32 mouse cellular contexts compared by ENCODE assay signal in genomic region chr17:86539881-86540430, GRCm38 (mm10). TPM values are rescaled to one million over a fixed set of nuclear protein-coding genes. Genes with fewer than 3 reads are reported as not detected.
A peak's percentile ranks its signal among the peaks of the same experiment; 100 is the strongest.
DNase-seq lines count a peak whose midpoint lies in the region; ATAC-seq and TF ChIP-seq lines count a peak whose summit lies in the region.
"Had no signal": no experiment of that assay in that cellular context is flagged by ENCODE, and none has a peak within 500 bp of the region (broad histone marks: within the 10 kb centered on the region; RNA-seq: fewer than 3 reads in every experiment).

No protein-coding gene starts in this region.

- 0 out of 2 replicates have a peak overlapping the region, but pooled peaks have one; percentile 4 for H3K4me2 ChIP-seq in heart, embryonic 13.5 days
- H3K4me2 ChIP-seq in forebrain, postnatal 0 days (ENCODE audit: low read depth), result no peak overlapping the region
- H3K4me2 ChIP-seq: embryonic facial prominence, embryonic 13.5 days; forebrain, embryonic 15.5 days; hindbrain, embryonic 13.5 days; limb, embryonic 13.5 days; liver, embryonic 13.5 days; midbrain, embryonic 13.5 days; neural tube, embryonic 13.5 days had no signal

- intact Hi-C loops in heart, adult 2 months (cut with DNase I), result loop anchor here (5.0 kb wide), 3 partner anchors 47 to 167 kb away; no protein-coding TSS in a partner anchor
- intact Hi-C loops in heart, postnatal 25 days (cut with DNase I), result loop anchor here (5.0 kb wide), 1 partner anchor 47 kb away; no protein-coding TSS in a partner anchor

- H3K4me1 ChIP-seq in heart, adult 2 months (ENCODE audit: control insufficient read depth, insufficient read depth, low read length), result peaks cover 17% of the 10 kb centered on the region
- peaks cover 34% of the 10 kb centered on the region for H3K4me1 ChIP-seq in heart, embryonic 10.5 days
- peaks cover 31% of the 10 kb centered on the region for H3K4me1 ChIP-seq in heart, embryonic 13.5 days
- no peaks in the 10 kb centered on the region for H3K4me1 ChIP-seq in forebrain, postnatal 0 days (ENCODE audit: insufficient read depth)
- H3K4me1 ChIP-seq: forebrain, embryonic 15.5 days; midbrain, embryonic 13.5 days had no signal

- DNase-seq in heart, adult 2 months, result peak; percentile 32 to 37
- no peak for DNase-seq in heart, embryonic 10.5 days (ENCODE audit: low spot score)
- peak; percentile 55 for DNase-seq in kidney, postnatal 10 days
- DNase-seq in kidney, adult 18-20 months, result no peak
- DNase-seq in heart, postnatal 25 days (ENCODE audit: low spot score), result peak; percentile 23
- no peak for DNase-seq in forebrain, postnatal 0 days
- DNase-seq in spleen, adult 18-20 months, result no peak
- DNase-seq: adrenal gland, postnatal 14 days; cerebellum, adult 11-12 months; cerebellum, adult 9-11 months; gastrocnemius, postnatal 10 days; liver, embryonic 13.5 days; lung, adult 18-20 months; lung, postnatal 10 days; thymus, postnatal 4 days had no signal

- no peaks in the 10 kb centered on the region for H3K9me3 ChIP-seq in heart, embryonic 10.5 days
- no peaks in the 10 kb centered on the region for H3K9me3 ChIP-seq in heart, embryonic 13.5 days
- no peaks in the 10 kb centered on the region for H3K9me3 ChIP-seq in forebrain, postnatal 0 days (ENCODE audit: low read length)
- H3K9me3 ChIP-seq: embryonic facial prominence, embryonic 13.5 days; forebrain, embryonic 10.5 days; forebrain, embryonic 15.5 days; hindbrain, embryonic 13.5 days; limb, embryonic 13.5 days; liver, embryonic 13.5 days; midbrain, embryonic 13.5 days; neural tube, embryonic 13.5 days had no signal

- TF ChIP-seq EP300 in heart, adult 2 months (IDR thresholded peaks at IDR 0.05; ENCODE audit: insufficient read depth, low read depth, low read length), result no peak

- H3K36me3 ChIP-seq in heart, adult 2 months (ENCODE audit: control insufficient read depth, insufficient read depth, low read length), result no peaks in the 10 kb centered on the region
- H3K36me3 ChIP-seq in heart, embryonic 10.5 days, result no peaks in the 10 kb centered on the region
- H3K36me3 ChIP-seq in heart, embryonic 13.5 days, result no peaks in the 10 kb centered on the region
- no peaks in the 10 kb centered on the region for H3K36me3 ChIP-seq in forebrain, postnatal 0 days (ENCODE audit: insufficient read depth)
- H3K36me3 ChIP-seq: embryonic facial prominence, embryonic 13.5 days; forebrain, embryonic 10.5 days; forebrain, embryonic 15.5 days; hindbrain, embryonic 13.5 days; limb, embryonic 13.5 days; liver, embryonic 13.5 days; midbrain, embryonic 13.5 days; neural tube, embryonic 13.5 days had no signal

- TF ChIP-seq CTCF in heart, adult 2 months (IDR thresholded peaks at IDR 0.05), result no peak
- no peak for TF ChIP-seq CTCF in forebrain, postnatal 0 days (IDR thresholded peaks at IDR 0.05; ENCODE audit: low read depth)

- no peak overlapping the region for H3K9ac ChIP-seq in heart, adult 2 months (ENCODE audit: low read depth, low read length)
- no peak overlapping the region for H3K9ac ChIP-seq in heart, embryonic 13.5 days
- no peak overlapping the region for H3K9ac ChIP-seq in forebrain, postnatal 0 days
- H3K9ac ChIP-seq: embryonic facial prominence, embryonic 13.5 days; forebrain, embryonic 15.5 days; hindbrain, embryonic 13.5 days; limb, embryonic 13.5 days; liver, embryonic 13.5 days; midbrain, embryonic 13.5 days; neural tube, embryonic 13.5 days had no signal

- no peaks in the 10 kb centered on the region; the same call in 1 of the 2 replicates for H3K79me2 ChIP-seq in heart, adult 2 months (replicated peaks; ENCODE audit: control insufficient read depth, insufficient read depth, low read length)

- no peaks in the 10 kb centered on the region for H3K27me3 ChIP-seq in heart, adult 2 months (ENCODE audit: control insufficient read depth, insufficient read depth, low read length)
- H3K27me3 ChIP-seq in heart, embryonic 10.5 days (ENCODE audit: insufficient read depth, poor library complexity, severe bottlenecking), result no peaks in the 10 kb centered on the region
- H3K27me3 ChIP-seq in heart, embryonic 13.5 days (replicated peaks), result no peaks in the 10 kb centered on the region
- no peaks in the 10 kb centered on the region for H3K27me3 ChIP-seq in forebrain, postnatal 0 days (ENCODE audit: insufficient read depth, low read length)
- H3K27me3 ChIP-seq: embryonic facial prominence, embryonic 13.5 days; forebrain, embryonic 15.5 days; hindbrain, embryonic 13.5 days; limb, embryonic 13.5 days; liver, embryonic 13.5 days; midbrain, embryonic 13.5 days; neural tube, embryonic 13.5 days had no signal

- peak overlapping the region; percentile 45 for H3K27ac ChIP-seq in heart, adult 2 months
- H3K27ac ChIP-seq in heart, embryonic 10.5 days, result no peak overlapping the region
- H3K27ac ChIP-seq in heart, embryonic 13.5 days (replicated peaks), result no peak overlapping the region
- H3K27ac ChIP-seq in forebrain, postnatal 0 days (ENCODE audit: low read depth, low read length), result no peak overlapping the region
- H3K27ac ChIP-seq: embryonic facial prominence, embryonic 13.5 days; forebrain, embryonic 10.5 days; forebrain, embryonic 15.5 days; hindbrain, embryonic 13.5 days; limb, embryonic 13.5 days; liver, embryonic 13.5 days; macrophage; midbrain, embryonic 13.5 days; neural tube, embryonic 13.5 days had no signal

- TF ChIP-seq POLR2A in heart, adult 2 months (IDR thresholded peaks at IDR 0.05; ENCODE audit: insufficient read depth, low read depth, low read length), result no peak

- WGBS in heart, adult 2 months, result 45% methylated on average over 18 of the region's 18 CpGs
- WGBS in heart, embryonic 10.5 days, result 78% methylated on average over 18 of the region's 18 CpGs
- 72% methylated on average over 18 of the region's 18 CpGs for WGBS in heart, embryonic 13.5 days
- WGBS in forebrain, postnatal 0 days, result 87% methylated on average over 18 of the region's 18 CpGs

- no peak overlapping the region for H3K4me3 ChIP-seq in heart, adult 2 months
- H3K4me3 ChIP-seq in heart, embryonic 10.5 days, result no peak overlapping the region
- no peak overlapping the region for H3K4me3 ChIP-seq in heart, embryonic 13.5 days
- no peak overlapping the region for H3K4me3 ChIP-seq in forebrain, postnatal 0 days (ENCODE audit: low read depth, low read length)
- H3K4me3 ChIP-seq: embryonic facial prominence, embryonic 13.5 days; forebrain, embryonic 10.5 days; forebrain, embryonic 15.5 days; hindbrain, embryonic 13.5 days; limb, embryonic 13.5 days; liver, embryonic 13.5 days; midbrain, embryonic 13.5 days; neural tube, embryonic 13.5 days had no signal

- ATAC-seq in heart, embryonic 13.5 days (ENCODE audit: extremely low read depth, insufficient number of reproducible peaks, low FRiP score, low TSS enrichment), result no peak
- no peak for ATAC-seq in forebrain, postnatal 0 days
- ATAC-seq: CD4-positive, CD25-positive, alpha-beta regulatory T cell, adult 4 months; forebrain, embryonic 15.5 days; intestine, embryonic 16.5 days; midbrain, embryonic 13.5 days had no signal

RNA-seq across cellular contexts. Expression of gene Gm10309, which starts 34.9 kb away (rescaled TPM):
- not detected for total RNA-seq in heart, adult 2 months (2021)
- polyA plus RNA-seq in heart, adult 2 months (2012; rRNA removed), result 0.08 TPM in 1 of 2 replicates, not detected in the other
- polyA plus RNA-seq in heart, embryonic 10.5 days (2016; fragmentation: Nextera tagmentation; extraction: Ambion mirVana), result 0.38 and 0.44 TPM in 2 replicates
- 0.25 and 0.36 TPM in 2 replicates for polyA plus RNA-seq in heart, embryonic 13.5 days (2015; fragmentation: Nextera tagmentation; extraction: Ambion mirVana)
- total RNA-seq in heart, postnatal 25 days (2021), result not detected
- not detected in 2 replicates for total RNA-seq in forebrain, postnatal 0 days (2014; rRNA removed)
- 0.22 TPM in 1 of 2 replicates, not detected in the other for polyA plus RNA-seq in forebrain, postnatal 0 days (2015; fragmentation: Nextera tagmentation; extraction: Ambion mirVana)
- total RNA-seq: adrenal gland, postnatal 14 days; granulocyte monocyte progenitor cell, adult 5-6 weeks; layer of hippocampus, adult 8-10 months; layer of hippocampus, postnatal 25 days; left cerebral cortex, adult 8-10 months; left cerebral cortex, postnatal 36 days; megakaryocyte-erythroid progenitor cell, adult 5-6 weeks had no signal
- polyA plus RNA-seq: liver, embryonic 13.5 days; macrophage had no signal

Comparison
In these comparisons a context has a peak if more than half of its experiments do, and no peak if none do; other contexts are left out.
1. DNase-seq: peak in heart, adult 2 months (2 of 2), kidney, postnatal 10 days (single experiment) and heart, postnatal 25 days (single experiment); none in heart, embryonic 10.5 days (single experiment), kidney, adult 18-20 months (single experiment), forebrain, postnatal 0 days (single experiment) and spleen, adult 18-20 months (0 of 2).